Mouse (Mus musculus) intestine, embryonic 16.5 days (tissue): ENCODE data around the gene Wrb. TPM values are rescaled to one million over a fixed set of nuclear protein-coding genes. Genes with fewer than 3 reads are reported as not detected.

Experiments
- ATAC-seq: fragments of 200-750 bp; cut with Nextera tagmentation; 2 replicates; pipeline ENCODE4 v1.8.0; 2017; ENCODE audit warnings: moderate TSS enrichment, moderate library complexity
- H3K27ac ChIP-seq: fragments of 300-500 bp; sonication (generic); 2 replicates; pipeline ENCODE4 v1.5.1; 2014; ENCODE audit warnings: mild to moderate bottlenecking, low read length
- H3K27me3 ChIP-seq: fragments of 300-500 bp; sonication (generic); replicated peaks from 2 replicates; pipeline ENCODE4 v1.6.1; 2014; ENCODE audit warnings: low read length, control low read depth, mixed read lengths; ENCODE audit not compliant: control insufficient read depth, insufficient read depth
- H3K36me3 ChIP-seq: fragments of 300-500 bp; sonication (generic); 2 replicates; pipeline ENCODE4 v1.6.1; 2014; ENCODE audit warnings: low read length, control low read depth; ENCODE audit not compliant: control insufficient read depth, insufficient read depth
- H3K4me1 ChIP-seq: fragments of 300-500 bp; sonication (generic); 2 replicates; pipeline ENCODE4 v1.6.1; 2014; ENCODE audit warnings: low read length, control low read depth, mixed read lengths; ENCODE audit not compliant: control insufficient read depth, insufficient read depth
- H3K4me2 ChIP-seq: fragments of 300-500 bp; sonication (generic); 2 replicates; pipeline ENCODE4 v1.6.1; 2014; ENCODE audit warnings: low read depth, low read length, control low read depth
- H3K4me3 ChIP-seq: fragments of 300-500 bp; sonication (generic); 2 replicates; pipeline ENCODE4 v1.5.1; 2014; ENCODE audit warnings: mild to moderate bottlenecking, low read length
- H3K9ac ChIP-seq: fragments of 300-500 bp; sonication (generic); 2 replicates; pipeline ENCODE4 v1.6.1; 2014; ENCODE audit warnings: low read depth, low read length
- H3K9me3 ChIP-seq: fragments of 300-500 bp; sonication (generic); 2 replicates; pipeline ENCODE4 v1.6.1; 2016; ENCODE audit warnings: low read length, control low read depth; ENCODE audit not compliant: control insufficient read depth
- WGBS: fragments of 180-500 bp; shearing (Covaris S2); extraction: QIAGEN DNeasy Blood & Tissue Kit; methylation state at CpG from one replicate; pipeline ENCODE4 v1.1.7; 2014; 5-methylcytosine and 5-hydroxymethylcytosine counted together
- polyA plus RNA-seq: library from polyadenylated mRNA; unstranded; fragments of >200 nt; fragmentation: Nextera tagmentation; extraction: Ambion mirVana; gene quantifications from 2 replicates; pipeline ENCODE4 v1.2.1, GENCODE M21; 2015

Gene Wrb
- polyA plus RNA-seq, 1 experiment from 2014 or later: 53.2 TPM

DNA sequence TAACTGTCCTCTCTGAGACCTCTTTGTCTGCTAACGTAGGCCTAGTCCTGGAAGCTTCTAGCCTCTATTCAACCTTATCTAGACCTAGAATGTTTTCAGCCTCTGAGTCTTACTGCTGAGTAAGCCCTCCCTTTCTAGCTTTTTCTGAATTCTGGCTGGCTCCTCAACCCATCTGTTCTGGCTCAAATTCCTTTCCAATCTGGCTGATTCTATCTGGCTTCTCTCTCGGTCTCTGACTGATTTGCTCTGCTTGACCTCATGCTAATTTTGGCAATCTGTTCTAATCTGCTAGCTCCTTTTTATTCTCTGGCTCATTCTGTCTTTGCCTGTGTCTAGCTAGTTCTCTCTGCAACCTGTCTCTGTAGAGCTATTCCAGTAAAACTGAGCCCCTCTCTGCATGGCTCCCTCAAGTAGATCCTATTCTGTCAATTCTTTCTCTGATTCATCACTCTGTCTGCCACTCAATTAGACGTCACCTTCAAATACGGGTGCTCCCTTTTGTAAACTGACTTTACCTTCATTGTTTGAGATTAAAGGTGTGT lies 20.6 kb downstream of the Wrb start:
- H3K4me3 ChIP-seq: no peak overlapping the region
- no peaks in the 10 kb centered on the region for H3K9me3 ChIP-seq
- no peaks in the 10 kb centered on the region for H3K4me1 ChIP-seq
- H3K27ac ChIP-seq: no peak overlapping the region
- no peaks in the 10 kb centered on the region for H3K36me3 ChIP-seq
- WGBS: 73% methylated on average over 4 of the region's 4 CpGs
- H3K9ac ChIP-seq: no peak overlapping the region
- ATAC-seq: no peak
- H3K27me3 ChIP-seq: no peaks in the 10 kb centered on the region
- H3K4me2 ChIP-seq: no peak overlapping the region

DNA sequence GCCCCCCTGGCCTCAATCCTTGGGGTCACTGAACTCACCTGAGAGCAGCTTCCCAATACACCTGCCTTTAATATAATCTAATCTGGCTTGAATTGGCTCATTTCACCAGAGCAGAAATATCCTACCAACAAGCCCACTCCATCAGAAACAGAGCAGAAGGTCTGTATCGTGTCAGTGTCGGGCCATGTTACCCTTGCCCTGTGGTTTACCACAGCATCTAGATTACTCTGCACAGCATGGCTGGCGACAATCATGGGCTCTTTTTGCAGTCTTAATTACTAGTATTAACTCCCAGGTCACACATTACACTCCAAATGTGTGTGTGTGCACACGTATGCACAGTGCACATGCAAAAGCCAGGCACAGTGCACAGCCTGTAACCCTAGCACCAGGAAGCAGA lies 23.6 kb downstream of the Wrb start:
- Histone ChIP-seq H3K27ac (no peak overlapping the region), H3K36me3 (no peaks in the 10 kb centered on the region), H3K4me1 (no peaks in the 10 kb centered on the region), H3K4me3 (no peak overlapping the region), H3K9ac (no peak overlapping the region), H3K4me2 (no peak overlapping the region), H3K9me3 (no peaks in the 10 kb centered on the region), H3K27me3 (no peaks in the 10 kb centered on the region)
- 80% methylated on average over 4 of the region's 4 CpGs for WGBS
- ATAC-seq: no peak

DNA sequence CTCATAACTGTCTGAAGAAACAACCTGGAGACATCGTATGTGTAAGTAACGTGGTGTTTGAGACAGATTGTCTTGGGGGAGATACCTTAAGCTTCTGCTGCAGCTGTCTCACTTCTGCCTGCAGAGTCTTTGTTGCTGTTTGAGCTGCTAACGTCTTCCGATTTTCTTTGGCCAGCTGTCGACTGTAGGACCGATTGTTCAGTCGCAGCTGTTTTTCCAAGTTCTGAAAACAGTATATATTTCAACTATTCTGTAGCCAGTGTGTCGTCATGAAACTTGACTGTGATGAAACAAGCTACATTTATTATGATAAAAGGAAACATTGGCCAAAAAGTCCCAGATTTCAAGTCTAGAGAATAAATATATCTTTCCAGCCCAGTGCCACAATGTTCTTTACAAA lies 28.4 kb downstream of the Wrb start:
- WGBS: 54% methylated on average over 8 of the region's 8 CpGs
- no peaks in the 10 kb centered on the region for H3K4me1 ChIP-seq
- no peak overlapping the region for H3K27ac ChIP-seq
- H3K36me3 ChIP-seq: no peaks in the 10 kb centered on the region
- no peak overlapping the region for H3K4me2 ChIP-seq
- no peaks in the 10 kb centered on the region for H3K9me3 ChIP-seq
- H3K9ac ChIP-seq: no peak overlapping the region
- no peaks in the 10 kb centered on the region for H3K27me3 ChIP-seq
- no peak overlapping the region for H3K4me3 ChIP-seq
- ATAC-seq: no peak

DNA sequence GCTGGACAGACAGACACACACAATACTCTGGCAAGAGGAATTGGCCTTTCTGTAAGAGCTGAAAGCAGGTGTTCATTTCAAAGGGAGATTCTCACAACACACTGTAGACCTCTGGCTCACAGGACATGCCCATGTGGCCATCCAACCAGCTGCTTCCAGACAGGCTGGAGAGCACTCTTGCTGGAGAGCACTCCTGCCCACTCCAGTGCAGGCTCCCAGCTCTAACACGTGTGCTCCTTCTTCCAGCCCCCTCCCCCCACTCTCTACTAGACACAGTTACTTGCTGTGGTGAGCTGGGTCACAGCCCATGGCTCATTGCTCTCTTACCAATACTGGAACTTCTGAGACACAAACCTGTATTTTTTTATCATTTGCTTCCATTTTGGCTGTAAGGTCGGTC lies 30.2 kb downstream of the Wrb start:
- no peaks in the 10 kb centered on the region for H3K4me1 ChIP-seq
- no peak overlapping the region for H3K27ac ChIP-seq
- no peak for ATAC-seq
- WGBS: 45% methylated on average over 2 of the region's 2 CpGs
- no peak overlapping the region for H3K9ac ChIP-seq
- H3K27me3 ChIP-seq: no peaks in the 10 kb centered on the region
- no peak overlapping the region for H3K4me2 ChIP-seq
- no peaks in the 10 kb centered on the region for H3K36me3 ChIP-seq
- 0 out of 2 replicates have a peak, but pooled peaks cover 2% of the 10 kb centered on the region for H3K9me3 ChIP-seq
- no peak overlapping the region for H3K4me3 ChIP-seq

DNA sequence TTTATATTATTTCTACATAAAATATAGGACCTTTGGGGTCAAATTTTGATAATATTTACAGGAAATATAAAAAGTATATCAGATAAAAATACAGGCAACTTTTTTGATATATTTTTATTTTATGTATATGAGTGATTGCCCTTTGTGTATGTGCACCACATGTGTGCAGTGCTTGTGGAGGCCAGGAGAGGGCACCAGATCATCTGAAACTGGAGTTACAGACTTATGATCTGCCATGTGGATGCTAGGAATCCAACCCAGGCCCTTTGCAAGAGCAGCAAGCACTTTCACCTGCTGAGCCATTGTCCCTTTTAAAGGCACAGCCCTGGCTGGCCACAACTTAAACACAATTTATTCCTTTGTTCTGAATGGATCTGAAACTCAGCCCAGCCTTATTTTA lies 33.9 kb downstream of the Wrb start:
- ATAC-seq: no peak
- Histone ChIP-seq H3K4me1 (no peaks in the 10 kb centered on the region), H3K27ac (no peak overlapping the region), H3K27me3 (no peaks in the 10 kb centered on the region), H3K4me2 (no peak overlapping the region), H3K9ac (no peak overlapping the region), H3K9me3 (0 out of 2 replicates have a peak, but pooled peaks cover 2% of the 10 kb centered on the region), H3K4me3 (no peak overlapping the region), H3K36me3 (no peaks in the 10 kb centered on the region)

DNA sequence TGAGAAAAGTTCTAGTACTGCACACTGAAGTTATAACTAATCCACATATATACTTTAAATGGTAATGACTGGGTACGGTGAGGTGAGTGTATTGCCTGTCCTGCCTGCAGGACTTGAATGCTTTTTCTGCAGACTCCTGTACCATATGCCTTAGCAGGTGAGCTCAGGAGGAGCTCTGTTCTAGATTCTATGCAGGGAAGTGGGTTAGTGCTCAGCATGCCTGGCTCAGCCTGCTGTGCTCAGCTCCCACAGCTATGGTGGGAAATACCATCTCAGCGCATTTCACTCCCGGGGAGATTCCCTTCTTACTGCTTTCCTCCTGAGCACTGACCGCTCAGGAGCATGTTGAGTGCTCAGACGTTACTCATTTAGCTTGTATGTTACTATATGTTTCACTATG lies 42.4 kb downstream of the Wrb start:
- ATAC-seq: no peak
- no peak overlapping the region for H3K4me3 ChIP-seq
- H3K36me3 ChIP-seq: no peaks in the 10 kb centered on the region
- 0 out of 2 replicates have a peak, but pooled peaks cover 3% of the 10 kb centered on the region for H3K4me1 ChIP-seq
- H3K9ac ChIP-seq: no peak overlapping the region
- 87% methylated on average over 5 of the region's 5 CpGs for WGBS
- H3K4me2 ChIP-seq: no peak overlapping the region
- peaks cover 4% of the 10 kb centered on the region; the same call in 1 of the 2 replicates for H3K9me3 ChIP-seq
- no peak overlapping the region for H3K27ac ChIP-seq
- H3K27me3 ChIP-seq: 0 out of 2 replicates have a peak, but pooled peaks cover 3% of the 10 kb centered on the region

DNA sequence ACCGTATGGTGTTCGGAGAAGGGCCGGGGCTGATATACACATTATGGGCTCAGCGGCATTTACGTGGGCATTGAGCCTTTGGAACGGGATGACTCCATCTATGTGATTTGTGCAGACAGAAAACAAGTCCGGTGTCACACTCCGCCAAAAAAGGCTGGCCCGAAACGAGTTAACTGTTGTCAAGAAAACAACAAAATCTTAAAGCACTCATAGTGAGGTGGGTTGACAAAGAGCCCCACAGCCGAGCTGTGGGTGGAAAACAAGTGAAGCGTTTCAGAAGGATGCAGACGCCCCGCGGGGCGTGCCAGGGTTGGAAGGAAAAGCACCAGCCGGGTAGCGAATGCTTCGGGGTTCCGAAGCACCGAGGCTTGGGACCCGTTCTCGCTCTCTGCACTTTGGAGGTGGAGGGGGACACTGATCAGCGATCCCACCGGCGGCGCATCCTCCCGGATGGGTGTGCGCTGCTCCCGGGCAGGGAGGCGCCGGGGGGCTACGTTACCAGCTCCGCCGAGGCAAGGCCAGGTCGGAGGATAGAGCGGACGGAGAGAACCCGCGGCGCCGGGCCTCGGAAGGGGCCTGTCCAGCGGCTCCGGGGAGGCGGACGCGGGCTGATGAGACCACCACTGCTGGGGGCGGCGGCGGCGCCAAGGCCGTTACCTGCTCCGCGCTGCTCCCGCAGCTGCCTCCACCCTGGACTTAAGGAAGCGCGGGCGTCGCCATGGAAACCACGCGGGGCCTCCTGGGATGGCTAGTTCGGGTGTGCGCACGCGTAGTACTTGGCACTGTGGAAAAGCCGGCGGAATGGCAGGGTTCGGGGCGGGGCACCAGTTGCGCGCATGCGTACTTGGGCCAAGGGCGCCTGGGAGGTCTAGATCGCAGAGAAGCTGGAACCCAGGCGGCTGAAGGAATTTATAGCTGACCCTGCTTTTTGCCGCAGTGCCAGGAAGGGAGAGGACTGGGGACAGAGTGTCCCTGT lies 46.6 kb downstream of the Wrb start, which contains the start of gene Lca5l:
Lca5l (minus strand) TSS at position 741 of the 976 bp plus-strand sequence.
- 0 out of 2 replicates have a peak, but pooled peaks cover 6% of the 10 kb centered on the region for H3K9me3 ChIP-seq
- H3K36me3 ChIP-seq: no peaks in the 10 kb centered on the region
- H3K4me2 ChIP-seq: peak within 1 kb of the TSS; percentile 96
- WGBS: under 1% methylated on average over 75 of the region's 77 CpGs
- H3K27me3 ChIP-seq: 0 out of 2 replicates have a peak, but pooled peaks cover 3% of the 10 kb centered on the region
- peak within 1 kb of the TSS; percentile 92 for H3K4me3 ChIP-seq
- 0 out of 2 replicates have a peak, but pooled peaks cover 3% of the 10 kb centered on the region for H3K4me1 ChIP-seq
- H3K27ac ChIP-seq: peak within 1 kb of the TSS; percentile 48; the same call in 1 of the 2 replicates
- ATAC-seq: peak; percentile 99
- peak within 1 kb of the TSS; percentile 80 for H3K9ac ChIP-seq

DNA sequence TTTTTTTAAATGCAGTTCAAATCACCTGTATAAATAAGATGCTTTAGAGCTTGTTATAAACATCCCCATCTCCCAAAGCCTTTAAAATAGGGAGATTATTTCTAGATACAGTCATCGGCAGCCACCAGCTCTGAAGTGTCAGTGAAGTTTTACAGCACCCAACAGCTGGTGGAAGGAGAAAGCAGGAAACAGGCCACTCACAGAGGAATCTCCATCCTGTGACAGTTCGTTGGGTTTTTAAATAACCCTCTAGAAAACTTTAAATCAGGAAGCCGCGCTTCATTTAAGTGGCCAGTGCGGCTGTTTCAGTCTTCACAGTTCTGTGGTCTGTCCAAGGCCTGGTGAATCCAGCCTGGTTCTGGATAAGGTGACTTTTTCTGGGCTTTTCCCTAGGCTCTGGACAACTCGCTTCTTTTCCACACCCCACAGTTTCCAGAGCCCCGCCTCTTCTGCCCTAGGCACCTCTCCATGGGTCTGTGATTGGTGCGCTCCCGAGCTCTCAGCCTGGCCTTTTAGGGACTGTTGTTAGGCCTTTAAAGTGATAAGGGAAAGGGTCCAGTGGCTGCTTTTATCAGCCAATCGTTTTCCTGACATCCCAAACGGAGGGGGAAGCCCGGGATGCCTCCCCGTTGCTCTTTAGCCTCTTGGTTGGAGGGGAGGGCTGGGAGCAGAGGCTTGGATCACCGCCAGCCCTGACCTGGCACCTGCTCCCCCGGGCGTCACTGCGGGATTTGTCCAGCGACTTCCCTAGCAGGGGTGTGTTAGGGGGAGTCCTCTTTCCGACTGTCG lies 54.9 kb downstream of the Wrb start, which contains the start of gene Sh3bgr:
Sh3bgr (plus strand) TSS at position 538 of the 789 bp plus-strand sequence.
- Histone ChIP-seq H3K9me3 (0 out of 2 replicates have a peak, but pooled peaks cover 1% of the 10 kb centered on the region), H3K9ac (peak within 1 kb of the TSS; percentile 49), H3K27me3 (no peaks in the 10 kb centered on the region), H3K4me1 (peaks cover 8% of the 10 kb centered on the region), H3K4me2 (peak within 1 kb of the TSS; percentile 61), H3K4me3 (peak within 1 kb of the TSS; percentile 33), H3K27ac (peak within 1 kb of the TSS; percentile 29), H3K36me3 (no peaks in the 10 kb centered on the region)
- ATAC-seq: peak; percentile 90
- WGBS: 3% methylated on average over 20 of the region's 20 CpGs

DNA sequence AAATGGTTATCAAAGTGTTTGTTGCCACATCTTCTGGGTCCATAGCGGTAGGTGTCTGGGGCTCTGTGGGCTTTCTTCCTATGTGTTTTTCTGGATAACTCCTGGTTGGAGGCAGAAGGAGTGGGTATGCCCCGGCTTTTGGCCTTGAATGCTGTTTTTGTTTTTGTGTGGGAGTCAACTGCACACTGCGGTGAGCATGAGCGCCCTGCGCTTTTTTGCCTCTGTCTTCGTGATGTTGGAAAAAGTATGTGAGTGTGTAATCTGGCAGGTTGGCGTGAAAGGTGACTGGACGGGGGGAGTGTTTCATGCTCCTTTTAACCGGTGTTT lies 55.5 kb downstream of the Wrb start:
- H3K36me3 ChIP-seq: no peaks in the 10 kb centered on the region
- peaks cover 8% of the 10 kb centered on the region for H3K4me1 ChIP-seq
- peak overlapping the region; percentile 29 for H3K27ac ChIP-seq
- H3K4me2 ChIP-seq: peak overlapping the region; percentile 61
- 36% methylated on average over 9 of the region's 9 CpGs for WGBS
- H3K4me3 ChIP-seq: peak overlapping the region; percentile 33
- ATAC-seq: no peak
- H3K9ac ChIP-seq: peak overlapping the region; percentile 49
- H3K27me3 ChIP-seq: no peaks in the 10 kb centered on the region
- H3K9me3 ChIP-seq: no peaks in the 10 kb centered on the region
